Mouse (Mus musculus): ENCODE measurements around the gene Tmem274.

DNA sequence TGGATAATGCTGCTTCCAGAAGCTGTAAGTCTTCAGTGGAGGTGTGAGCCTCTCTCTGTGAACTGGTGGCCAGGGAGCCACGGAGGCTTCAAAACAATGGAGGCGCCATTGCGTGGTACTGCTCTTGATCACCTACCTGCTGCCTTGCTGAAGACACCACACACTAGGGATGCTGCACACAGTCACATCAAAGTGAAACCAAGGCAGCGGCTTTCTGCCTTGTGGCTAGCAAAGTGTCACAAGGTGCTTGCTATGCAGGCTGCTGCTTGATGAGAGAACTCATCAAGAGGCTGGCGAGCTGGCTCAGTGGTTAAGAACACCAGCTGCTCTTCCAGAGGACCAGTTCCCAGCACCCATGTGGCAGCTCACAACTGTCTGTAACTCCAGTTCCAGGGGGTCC, 38.5 kb downstream of the Tmem274 start:
- TF ChIP-seq CTCF (IDR thresholded peaks at IDR 0.05; ENCODE audit: insufficient read depth, low read depth, low read length) = no peak
- no peak for TF ChIP-seq POLR2A (IDR thresholded peaks at IDR 0.05; ENCODE audit: insufficient read depth, low read depth, low read length)
